Mouse (Mus musculus) neural tube, embryonic 13.5 days (tissue): ENCODE measurements around the gene Catsperd. TPM values are rescaled to one million over a fixed set of nuclear protein-coding genes. Genes with fewer than 3 reads are reported as not detected.
A peak's percentile ranks its signal among the peaks of the same experiment; 100 is the strongest.
"Not testable (repeated sequence)": the region's sequence is repeated elsewhere in the genome, so short reads cannot be mapped to it uniquely, and the experiment has no call there.

Source experiments
- ATAC-seq: fragments of 200-750 bp; cut with Nextera tagmentation; 2 replicates; pipeline ENCODE4 v1.8.0; 2017; ENCODE audit warnings: low read depth, mild to moderate bottlenecking, moderate TSS enrichment, moderate library complexity
- H3K27ac ChIP-seq: fragments of 300-500 bp; sonication (generic); replicated peaks from 2 replicates; pipeline ENCODE4 v1.5.1; 2015; ENCODE audit warnings: moderate library complexity, mild to moderate bottlenecking, inconsistent platforms
- H3K27me3 ChIP-seq: fragments of 300-500 bp; sonication (generic); 2 replicates; pipeline ENCODE4 v1.6.1; 2015; ENCODE audit warnings: mild to moderate bottlenecking, inconsistent platforms
- H3K36me3 ChIP-seq: fragments of 300-500 bp; sonication (generic); 2 replicates; pipeline ENCODE4 v1.6.1; 2015; ENCODE audit warnings: mild to moderate bottlenecking, inconsistent platforms
- H3K4me1 ChIP-seq: fragments of 300-500 bp; sonication (generic); replicated peaks from 2 replicates; pipeline ENCODE4 v1.6.1; 2015; ENCODE audit warnings: inconsistent platforms
- H3K4me2 ChIP-seq: fragments of 300-500 bp; sonication (generic); 2 replicates; pipeline ENCODE4 v1.6.1; 2015; ENCODE audit warnings: inconsistent platforms, mild to moderate bottlenecking, moderate library complexity
- H3K4me3 ChIP-seq: fragments of 300-500 bp; sonication (generic); 2 replicates; pipeline ENCODE4 v1.5.1; 2015; ENCODE audit warnings: mild to moderate bottlenecking, inconsistent platforms
- H3K9ac ChIP-seq: fragments of 300-500 bp; sonication (generic); 2 replicates; pipeline ENCODE4 v1.6.1; 2015; ENCODE audit warnings: moderate library complexity, mild to moderate bottlenecking, inconsistent platforms
- H3K9me3 ChIP-seq: fragments of 300-500 bp; sonication (generic); 2 replicates; pipeline ENCODE4 v1.6.1; 2016; ENCODE audit warnings: inconsistent platforms
- WGBS: fragments of 180-500 bp; shearing (Covaris S2); methylation state at CpG from one replicate; pipeline ENCODE4 v1.1.7; 2015; 5-methylcytosine and 5-hydroxymethylcytosine counted together
- polyA plus RNA-seq: library from polyadenylated mRNA; unstranded; fragments of >200 nt; fragmentation: Nextera tagmentation; extraction: Ambion mirVana; gene quantifications from 2 replicates; pipeline ENCODE4 v1.2.1, GENCODE M21; 2015

The Catsperd gene
- polyA plus RNA-seq, 1 experiment from 2014 or later: 1.7 TPM

GRCm38 (mm10) chr17:56614391-56615135, 13.4 kb upstream of the Catsperd start:
- Histone ChIP-seq H3K9me3 (no peaks in the 10 kb centered on the region), H3K27ac (no peak overlapping the region), H3K4me3 (peak overlapping the region; percentile 70), H3K4me1 (peaks cover 30% of the 10 kb centered on the region), H3K36me3 (peaks cover 54% of the 10 kb centered on the region), H3K4me2 (peak overlapping the region; percentile 90), H3K9ac (peak overlapping the region; percentile 90), H3K27me3 (no peaks in the 10 kb centered on the region)
- no peak for ATAC-seq
- 33% methylated on average over 14 of the region's 14 CpGs for WGBS

DNA sequence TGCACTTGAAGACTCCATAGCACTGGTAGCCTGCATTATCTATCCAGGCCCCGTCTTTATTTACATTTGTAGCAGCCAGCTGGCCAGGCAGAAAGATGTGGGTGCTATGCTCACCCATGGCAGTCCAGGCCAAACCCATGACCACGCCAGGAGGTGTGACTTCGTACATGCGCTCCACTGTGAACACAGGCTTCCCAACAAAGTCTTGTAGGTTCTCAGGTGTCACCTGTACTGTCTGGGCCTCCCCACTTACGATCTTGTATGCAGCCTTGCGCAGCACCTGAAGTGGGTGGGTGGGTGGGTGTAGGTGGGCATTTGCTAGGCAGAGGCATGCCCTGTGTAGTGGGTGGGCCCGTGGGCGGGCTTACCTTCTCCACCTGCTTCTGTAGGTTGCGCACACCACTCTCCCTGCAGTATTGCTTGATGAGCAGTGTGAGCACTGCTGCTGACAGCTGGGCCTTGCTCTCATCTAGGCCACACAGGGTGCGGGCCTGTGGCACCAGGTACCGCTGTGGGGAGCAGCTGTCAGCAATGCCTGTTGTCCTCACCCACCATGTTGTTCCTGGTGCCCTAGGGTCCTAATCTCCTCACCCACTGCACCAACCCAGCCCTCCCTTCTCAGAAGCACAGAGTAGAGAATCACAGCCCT, 12.7 kb upstream of the Catsperd start:
- ATAC-seq: no peak
- Histone ChIP-seq H3K27me3 (no peaks in the 10 kb centered on the region), H3K4me1 (peaks cover 27% of the 10 kb centered on the region), H3K9me3 (no peaks in the 10 kb centered on the region), H3K9ac (peak overlapping the region; percentile 90; the same call in 1 of the 2 replicates), H3K4me2 (peak overlapping the region; percentile 90), H3K4me3 (peak overlapping the region; percentile 70), H3K36me3 (peaks cover 61% of the 10 kb centered on the region), H3K27ac (no peak overlapping the region)
- WGBS: 86% methylated on average over 11 of the region's 11 CpGs

DNA sequence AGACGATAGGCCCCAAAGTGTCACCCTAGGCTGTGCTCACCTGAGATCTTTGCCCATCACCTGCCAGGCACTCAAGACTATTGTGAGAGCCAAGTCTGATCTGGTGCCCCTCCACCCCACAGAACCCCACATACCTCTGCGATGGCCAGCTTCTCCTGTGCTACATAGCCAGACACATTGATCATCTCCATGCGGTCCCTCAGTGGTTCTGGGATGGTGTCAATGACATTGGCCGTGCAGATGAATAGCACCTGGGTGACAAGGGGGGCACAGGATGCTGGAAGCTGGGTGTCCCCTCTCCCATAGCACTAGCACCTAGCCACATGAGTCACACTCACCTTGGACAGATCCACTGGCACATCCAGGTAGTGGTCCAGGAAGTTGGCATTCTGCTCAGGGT, 12.2 kb upstream of the Catsperd start:
- no peaks in the 10 kb centered on the region for H3K9me3 ChIP-seq
- 93% methylated on average over 4 of the region's 4 CpGs for WGBS
- H3K4me2 ChIP-seq: no peak overlapping the region
- H3K4me3 ChIP-seq: no peak overlapping the region
- ATAC-seq: no peak
- no peaks in the 10 kb centered on the region for H3K27me3 ChIP-seq
- no peak overlapping the region for H3K9ac ChIP-seq
- peaks cover 66% of the 10 kb centered on the region for H3K36me3 ChIP-seq
- H3K27ac ChIP-seq: no peak overlapping the region
- peaks cover 22% of the 10 kb centered on the region for H3K4me1 ChIP-seq

DNA sequence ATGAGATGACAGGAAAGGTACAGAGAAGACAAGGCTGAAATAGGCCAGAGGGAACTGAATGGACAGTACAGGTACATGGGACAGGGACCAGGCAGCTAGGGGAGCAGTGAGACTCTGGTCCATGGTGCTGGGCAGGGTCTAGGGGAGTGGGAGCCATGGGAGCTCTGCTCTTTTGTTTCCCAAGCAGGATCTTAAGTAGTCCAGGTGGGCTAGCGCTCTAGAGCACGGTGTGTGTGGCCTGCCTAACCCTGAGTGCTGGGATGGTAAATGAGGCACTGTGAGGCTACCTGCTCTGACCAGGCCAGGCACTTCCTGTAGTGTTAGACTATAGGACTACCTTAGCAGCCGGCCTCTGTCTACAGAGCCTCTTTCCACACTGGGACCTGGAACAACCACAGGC, 11.2 kb upstream of the Catsperd start:
- Histone ChIP-seq H3K36me3 (peaks cover 75% of the 10 kb centered on the region), H3K4me1 (peaks cover 22% of the 10 kb centered on the region), H3K4me3 (no peak overlapping the region), H3K4me2 (no peak overlapping the region), H3K9me3 (no peaks in the 10 kb centered on the region), H3K27ac (no peak overlapping the region), H3K9ac (no peak overlapping the region), H3K27me3 (no peaks in the 10 kb centered on the region)
- ATAC-seq: no peak
- WGBS: 80% methylated on average over 3 of the region's 3 CpGs

DNA sequence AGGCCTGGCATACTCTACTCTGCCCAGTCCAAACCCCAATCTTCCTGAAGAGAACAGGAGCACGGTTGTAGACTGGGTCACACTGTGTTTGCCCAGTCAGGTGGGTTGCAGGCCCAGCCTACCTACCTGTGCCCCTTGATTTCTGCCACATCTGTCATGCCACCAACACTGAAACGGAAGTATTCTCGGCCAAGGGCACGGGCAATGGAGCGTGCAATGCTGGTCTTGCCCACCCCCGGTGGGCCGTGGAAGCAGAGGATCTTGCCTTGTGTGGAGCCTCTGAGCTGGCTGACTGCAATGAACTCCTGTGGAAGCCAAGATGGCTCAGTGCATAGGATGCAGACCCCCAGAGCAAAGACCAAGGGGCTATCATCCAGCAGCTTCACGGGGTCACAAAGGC, 10.3 kb upstream of the Catsperd start:
- ATAC-seq: no peak

GRCm38 (mm10) chr17:56625495-56625894, 2.4 kb upstream of the Catsperd start:
- Histone ChIP-seq H3K27ac (no peak overlapping the region), H3K9me3 (no peaks in the 10 kb centered on the region), H3K9ac (no peak overlapping the region), H3K4me1 (peaks cover 27% of the 10 kb centered on the region), H3K27me3 (0 out of 2 replicates have a peak, but pooled peaks cover 3% of the 10 kb centered on the region), H3K36me3 (peaks cover 41% of the 10 kb centered on the region), H3K4me3 (peak overlapping the region; percentile 87), H3K4me2 (peak overlapping the region; percentile 93)
- no peak for ATAC-seq
- 84% methylated on average over 3 of the region's 3 CpGs for WGBS

More for the DNA sequence above, 10.3 kb upstream of the Catsperd start:
- no peak overlapping the region for H3K27ac ChIP-seq
- no peaks in the 10 kb centered on the region for H3K9me3 ChIP-seq
- H3K4me2 ChIP-seq: no peak overlapping the region
- H3K27me3 ChIP-seq: no peaks in the 10 kb centered on the region
- no peak overlapping the region for H3K4me3 ChIP-seq
- no peak overlapping the region for H3K9ac ChIP-seq
- WGBS: 91% methylated on average over 8 of the region's 8 CpGs
- peaks cover 15% of the 10 kb centered on the region for H3K4me1 ChIP-seq
- peaks cover 84% of the 10 kb centered on the region for H3K36me3 ChIP-seq

- H3K4me2 ChIP-seq: peak overlapping the region; percentile 93
- ATAC-seq: no peak; the same call in 1 of the 2 replicates
- peaks cover 34% of the 10 kb centered on the region for H3K36me3 ChIP-seq
- H3K4me1 ChIP-seq: peaks cover 27% of the 10 kb centered on the region
- H3K27ac ChIP-seq: peak overlapping the region; percentile 73
- H3K4me3 ChIP-seq: peak overlapping the region; percentile 87
- H3K27me3 ChIP-seq: 0 out of 2 replicates have a peak, but pooled peaks cover 3% of the 10 kb centered on the region
- 2% methylated on average over 32 of the region's 32 CpGs for WGBS
- H3K9ac ChIP-seq: peak overlapping the region; percentile 86
- H3K9me3 ChIP-seq: no peaks in the 10 kb centered on the region
Measured at GRCm38 (mm10) chr17:56626260-56626659, 1.7 kb upstream of the Catsperd start.

DNA sequence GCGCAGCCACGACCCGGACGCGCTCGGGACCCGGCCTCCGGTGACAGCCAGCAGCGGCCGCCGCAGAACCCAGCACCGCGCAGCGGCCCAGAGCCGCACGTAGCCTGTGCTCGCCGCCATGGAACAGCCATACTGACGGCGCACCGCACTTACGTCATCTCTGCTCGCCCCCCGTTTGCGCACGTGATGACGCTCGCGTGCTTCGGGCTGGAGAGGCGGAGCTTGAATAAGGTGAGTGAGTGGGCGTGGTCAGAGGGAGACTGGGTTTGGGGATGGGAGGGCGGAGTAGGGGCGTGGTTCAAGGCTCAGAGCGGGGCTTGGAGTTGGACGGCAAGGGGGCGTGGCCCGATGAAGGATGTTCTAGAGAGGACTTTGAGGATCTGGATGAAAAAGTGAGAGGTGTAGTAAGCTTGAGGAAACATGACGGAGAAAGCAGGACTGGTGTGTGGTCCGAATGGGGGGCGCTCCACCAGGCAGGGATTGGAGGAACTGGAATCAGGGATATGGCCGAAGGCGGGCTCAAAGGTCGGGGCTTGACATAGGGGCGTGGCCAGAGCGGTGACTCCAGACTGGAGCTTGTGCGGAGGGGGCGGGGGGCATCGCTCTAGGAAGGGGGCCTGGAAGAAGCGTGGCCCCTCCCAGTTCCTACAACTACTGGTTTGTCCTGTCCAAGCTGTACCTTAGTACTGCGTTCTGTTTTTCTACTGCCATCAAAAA, 1.0 kb upstream of the Catsperd start, which contains the start of gene Lonp1:
Lonp1 (minus strand) TSS at position 134 of the 717 bp plus-strand sequence.
- Histone ChIP-seq H3K27ac (peak within 1 kb of the TSS; percentile 80), H3K9ac (peak within 1 kb of the TSS; percentile 86), H3K9me3 (no peaks in the 10 kb centered on the region), H3K4me3 (peak within 1 kb of the TSS; percentile 87), H3K4me1 (peaks cover 27% of the 10 kb centered on the region), H3K27me3 (0 out of 2 replicates have a peak, but pooled peaks cover 3% of the 10 kb centered on the region), H3K4me2 (peak within 1 kb of the TSS; percentile 93), H3K36me3 (peaks cover 27% of the 10 kb centered on the region)
- WGBS: under 1% methylated on average over 51 of the region's 51 CpGs
- peak; percentile 92 for ATAC-seq

- H3K27me3 ChIP-seq, H3K4me2 ChIP-seq, H3K36me3 ChIP-seq, H3K9me3 ChIP-seq, ATAC-seq, H3K4me3 ChIP-seq, H3K27ac ChIP-seq, H3K9ac ChIP-seq: not testable (repeated sequence)
- peaks cover 23% of the 10 kb centered on the region for H3K4me1 ChIP-seq
- 86% methylated on average over 27 of the region's 27 CpGs for WGBS
Measured at GRCm38 (mm10) chr17:56629800-56630781, 2.1 kb downstream of the Catsperd start.

DNA sequence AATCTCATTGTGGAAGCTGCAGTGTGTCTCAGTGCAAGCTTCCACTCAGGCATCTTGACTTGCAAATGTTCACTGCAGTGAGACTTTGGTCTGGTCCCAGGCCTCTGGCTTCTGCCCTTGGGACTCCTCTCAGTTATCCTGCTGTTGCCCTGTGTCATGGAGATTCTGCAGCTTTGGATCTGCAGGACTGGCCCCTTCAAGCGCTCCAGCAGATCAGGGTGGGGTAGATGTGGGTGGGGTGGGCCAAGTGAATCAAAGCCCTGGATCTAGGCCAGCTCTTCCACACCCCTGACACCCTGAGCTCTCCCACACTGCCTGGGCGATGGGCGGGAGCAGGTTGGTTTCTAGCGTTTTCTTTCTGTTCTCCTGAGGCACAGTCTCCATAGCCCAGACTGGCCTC, 3.9 kb downstream of the Catsperd start:
- no peaks in the 10 kb centered on the region for H3K36me3 ChIP-seq
- peaks cover 11% of the 10 kb centered on the region for H3K4me1 ChIP-seq
- no peak overlapping the region for H3K4me3 ChIP-seq
- WGBS: 47% methylated on average over 4 of the region's 4 CpGs
- H3K4me2 ChIP-seq: no peak overlapping the region
- H3K27me3 ChIP-seq: 0 out of 2 replicates have a peak, but pooled peaks cover 3% of the 10 kb centered on the region
- 0 out of 2 replicates have a peak overlapping the region, but pooled peaks have one; percentile 17 for H3K9ac ChIP-seq
- H3K27ac ChIP-seq: no peak overlapping the region
- ATAC-seq: no peak
- no peaks in the 10 kb centered on the region for H3K9me3 ChIP-seq

DNA sequence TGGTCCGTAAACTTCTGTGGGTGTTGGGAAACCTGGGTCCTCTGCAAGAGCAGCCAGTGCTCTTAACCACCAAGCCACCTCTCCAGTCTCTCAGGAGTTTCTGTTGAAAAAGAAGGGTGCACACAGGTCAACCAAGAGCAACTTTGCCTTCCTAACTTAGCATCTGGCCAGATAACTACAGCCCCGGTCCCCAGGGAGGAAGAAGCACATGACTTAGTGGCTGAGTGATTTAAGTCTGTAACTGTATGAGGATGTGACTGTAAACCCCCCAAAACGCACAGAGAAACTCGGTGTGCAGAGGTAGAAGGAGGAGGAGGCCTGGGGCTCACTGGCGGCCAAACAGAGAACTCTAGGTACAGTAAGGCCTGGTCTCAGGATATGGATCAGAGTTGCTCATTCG, 6.1 kb downstream of the Catsperd start:
- WGBS: 89% methylated on average over 6 of the region's 6 CpGs
- no peak overlapping the region for H3K27ac ChIP-seq

More for the DNA sequence above, 6.1 kb downstream of the Catsperd start:
- H3K4me2 ChIP-seq: no peak overlapping the region
- H3K4me3 ChIP-seq: no peak overlapping the region
- ATAC-seq: no peak
- H3K4me1 ChIP-seq: no peaks in the 10 kb centered on the region
- H3K9me3 ChIP-seq: no peaks in the 10 kb centered on the region
- no peaks in the 10 kb centered on the region for H3K36me3 ChIP-seq
- H3K9ac ChIP-seq: no peak overlapping the region
- no peaks in the 10 kb centered on the region for H3K27me3 ChIP-seq
